8 mouse cellular contexts compared by ENCODE assay signal in genomic region chr2:80639398-80639797, GRCm38 (mm10). TPM values are rescaled to one million over a fixed set of nuclear protein-coding genes. Genes with fewer than 3 reads are reported as not detected.
A peak's percentile ranks its signal among the peaks of the same experiment; 100 is the strongest.
DNase-seq lines count a peak whose midpoint lies in the region; ATAC-seq and TF ChIP-seq lines count a peak whose summit lies in the region.

No protein-coding gene starts in this region.

- 0 out of 2 replicates have a peak, but pooled peaks cover 5% of the 10 kb centered on the region for H3K4me1 ChIP-seq in lung, embryonic 14.5 days (ENCODE audit: insufficient read depth)
- H3K4me1 ChIP-seq in cortical plate, adult 2 months (ENCODE audit: control insufficient read depth, insufficient read depth, low read length) = no peaks in the 10 kb centered on the region

- TF ChIP-seq POLR2A in cortical plate, adult 2 months (IDR thresholded peaks at IDR 0.05; ENCODE audit: extremely low read depth, insufficient read depth, low read length) = no peak
- TF ChIP-seq POLR2A in myocyte (IDR thresholded peaks at IDR 0.05; ENCODE audit: insufficient read length, low read depth) = no peak

- H3K4me2 ChIP-seq in lung, embryonic 14.5 days = peak overlapping the region; percentile 61
- peak overlapping the region; percentile 63 for H3K4me2 ChIP-seq in myocyte (ENCODE audit: low read depth)

- no peak overlapping the region for H3K27ac ChIP-seq in lung, embryonic 14.5 days (ENCODE audit: low read depth)
- H3K27ac ChIP-seq in cortical plate, adult 2 months (ENCODE audit: insufficient read depth, low read length) = no peak overlapping the region

- no peak for TF ChIP-seq CTCF in lung, embryonic 14.5 days (IDR thresholded peaks at IDR 0.05; ENCODE audit: low read depth)
- TF ChIP-seq CTCF in cortical plate, adult 2 months (IDR thresholded peaks at IDR 0.05; ENCODE audit: extremely low read depth, insufficient read depth, low read length) = no peak

- peaks cover 38% of the 10 kb centered on the region for H3K79me2 ChIP-seq in myocyte (ENCODE audit: control insufficient read depth, insufficient read depth)

- H3K27me3 ChIP-seq in lung, embryonic 14.5 days (ENCODE audit: insufficient read depth, low read length) = no peaks in the 10 kb centered on the region
- H3K27me3 ChIP-seq in myocyte (ENCODE audit: control insufficient read depth, insufficient read depth, insufficient read length) = no peaks in the 10 kb centered on the region

- H3K9ac ChIP-seq in lung, embryonic 14.5 days = peak overlapping the region; percentile 73

- no peaks in the 10 kb centered on the region for H3K9me3 ChIP-seq in lung, embryonic 14.5 days (ENCODE audit: low read depth, low read length)

- 11% methylated on average over 8 of the region's 8 CpGs for WGBS in lung, embryonic 14.5 days

- no peak overlapping the region for H3ac ChIP-seq in myocyte (ENCODE audit: control insufficient read depth, insufficient read length)

- H3K36me3 ChIP-seq in lung, embryonic 14.5 days (ENCODE audit: insufficient read depth) = peaks cover 21% of the 10 kb centered on the region
- H3K36me3 ChIP-seq in myocyte (ENCODE audit: control insufficient read depth, insufficient read depth) = peaks cover 10% of the 10 kb centered on the region

- peak overlapping the region; percentile 79 for H3K4me3 ChIP-seq in lung, embryonic 14.5 days (ENCODE audit: low read depth, low read length)
- peak overlapping the region; percentile 51; the same call in 1 of the 2 replicates for H3K4me3 ChIP-seq in cortical plate, adult 2 months (ENCODE audit: insufficient read depth, low read length)
- peak overlapping the region; percentile 67 for H3K4me3 ChIP-seq in myocyte

- peak; percentile 19 for DNase-seq in lung, embryonic 14.5 days
- DNase-seq in lung, postnatal 14 days = no peak
- DNase-seq in adrenal gland, adult (ENCODE audit: inconsistent age in 2 of 2, low spot score in 1 of 2) = no peak
- no peak for DNase-seq in testis, postnatal 10 days (ENCODE audit: low spot score)
- DNase-seq in thymus, postnatal 10 days (ENCODE audit: low spot score in 2 of 2) = no peak

- ATAC-seq in lung, embryonic 14.5 days (ENCODE audit: insufficient read depth) = no peak
- ATAC-seq in inflammation-experienced regulatory T-cells, adult 6 months = peak; percentile 3

TF ChIP-seq in myocyte, 11 proteins besides CTCF, POLR2A, EP300 and RAD21:
- TF ChIP-seq USF1 (IDR thresholded peaks at IDR 0.05; ENCODE audit: low read depth) = no peak
- TF ChIP-seq CEBPB (IDR thresholded peaks at IDR 0.05; ENCODE audit: insufficient read depth, poor library complexity, severe bottlenecking) = no peak
- no peak for TF ChIP-seq REST (IDR thresholded peaks at IDR 0.05; ENCODE audit: insufficient read depth, insufficient read length)
- TF ChIP-seq MYOG (IDR thresholded peaks at IDR 0.05; ENCODE audit: control insufficient read depth in 1 of 3, insufficient read depth in 1 of 3, insufficient read length in 2 of 3, low read depth in 2 of 3) = no peak
- TF ChIP-seq MYOD1 (IDR thresholded peaks at IDR 0.05; ENCODE audit: control insufficient read depth in 1 of 3, insufficient read length in 2 of 3, low read depth in 2 of 3) = no peak
- TF ChIP-seq MAX (IDR thresholded peaks at IDR 0.05; ENCODE audit: low read depth) = no peak
- no peak for TF ChIP-seq POLR2AphosphoS2 (IDR thresholded peaks at IDR 0.05; ENCODE audit: insufficient read length, low read depth)
- TF ChIP-seq SRF (IDR thresholded peaks at IDR 0.05; ENCODE audit: control insufficient read depth, insufficient read length, low read depth) = no peak
- TF ChIP-seq E2F4 (IDR thresholded peaks at IDR 0.05; ENCODE audit: insufficient read depth) = no peak
- no peak for TF ChIP-seq TCF12 (IDR thresholded peaks at IDR 0.05; ENCODE audit: insufficient read depth, poor library complexity, severe bottlenecking)
- no peak for TF ChIP-seq TCF3 (IDR thresholded peaks at IDR 0.05; ENCODE audit: insufficient read length, low read depth)

RNA-seq across cellular contexts. Expression of gene Nup35, which starts 22.4 kb away (rescaled TPM):
- 58.9 and 59.0 TPM in 2 replicates for polyA plus RNA-seq in lung, embryonic 14.5 days (2014; fragmentation: Nextera tagmentation; extraction: Ambion mirVana)
- polyA plus RNA-seq in cortical plate, adult 2 months (2012; rRNA removed) = 20.3 and 25.6 TPM in 2 replicates
- 10 to 100 TPM; 27.5 to 35.3 (median 34.4) TPM for polyA plus RNA-seq in inflammation-experienced regulatory T-cells, adult 6 months (2017; shearing (Covaris generic))
- 17.1 TPM for polyA plus RNA-seq in myocyte (2012; fragmentation: generic; extraction: Trizol)

RNA-seq across cellular contexts. Expression of gene Dusp19, which starts 22.6 kb away (rescaled TPM):
- polyA plus RNA-seq in lung, embryonic 14.5 days (2014; fragmentation: Nextera tagmentation; extraction: Ambion mirVana) = 15.1 and 16.8 TPM in 2 replicates
- 14.2 and 16.9 TPM in 2 replicates for polyA plus RNA-seq in cortical plate, adult 2 months (2012; rRNA removed)
- polyA plus RNA-seq in inflammation-experienced regulatory T-cells, adult 6 months (2017; shearing (Covaris generic)) = 10 to 100 TPM; 16.1 to 22.1 (median 20.9) TPM
- 3.4 TPM for polyA plus RNA-seq in myocyte (2012; fragmentation: generic; extraction: Trizol)

RNA-seq across cellular contexts. Expression of gene Nckap1, which starts 58.2 kb away (rescaled TPM):
- polyA plus RNA-seq in lung, embryonic 14.5 days (2014; fragmentation: Nextera tagmentation; extraction: Ambion mirVana) = 67.6 and 68.9 TPM in 2 replicates
- polyA plus RNA-seq in cortical plate, adult 2 months (2012; rRNA removed) = 237 and 249 TPM in 2 replicates
- 1 to 10 TPM; 2.3 to 3.9 (median 2.5) TPM for polyA plus RNA-seq in inflammation-experienced regulatory T-cells, adult 6 months (2017; shearing (Covaris generic))
- polyA plus RNA-seq in myocyte (2012; fragmentation: generic; extraction: Trizol) = 34.8 TPM
